Mouse (Mus musculus): ENCODE results near the gene Stac2. TPM values are rescaled to one million over a fixed set of nuclear protein-coding genes. Genes with fewer than 3 reads are reported as not detected.

Stac2 gene
- total RNA-seq, 2 experiments from 2014 or later = 97.3 to 99.9 TPM

- DNase-seq (ENCODE audit: extremely low spot score in 1 of 2, low spot score in 2 of 2) = no peak
- Histone ChIP-seq H3K27ac (no peak overlapping the region), H3K4me3 (no peak overlapping the region)
- peak; percentile 15 for TF ChIP-seq CTCF (IDR thresholded peaks at IDR 0.05)
- intact Hi-C loops (cut with DNase I) = loop anchor here (1.0 to 10.0 kb wide), 2 partner anchors 44 to 114 kb away; no protein-coding TSS in a partner anchor
These were observed 22.4 kb downstream of the Stac2 start for GRCm38 (mm10) chr11:98030701-98031442.

GRCm38 (mm10) chr11:98027785-98028184 is 25.5 kb downstream of the Stac2 start:
- TF ChIP-seq CTCF (IDR thresholded peaks at IDR 0.05) = no peak
- intact Hi-C loops (cut with DNase I) = loop anchor here (5.0 kb wide), 1 partner anchor 175 kb away; the partner anchor contains the start of gene Cdk12
- DNase-seq (ENCODE audit: extremely low spot score in 1 of 2, low spot score in 2 of 2) = no peak
- no peak overlapping the region for H3K27ac ChIP-seq
- peak overlapping the region; percentile 80 for H3K4me3 ChIP-seq

GRCm38 (mm10) chr11:98027297-98027688 is 26.0 kb downstream of the Stac2 start:
- H3K4me3 ChIP-seq = peak overlapping the region; percentile 80
- DNase-seq (ENCODE audit: extremely low spot score in 1 of 2, low spot score in 2 of 2) = no peak
- TF ChIP-seq CTCF (IDR thresholded peaks at IDR 0.05) = no peak
- peak overlapping the region; percentile 98 for H3K27ac ChIP-seq
- intact Hi-C loops (cut with DNase I) = loop anchor here (5.0 kb wide), 1 partner anchor 175 kb away; the partner anchor contains the start of gene Cdk12

- peak; percentile 88 to 92 for DNase-seq (ENCODE audit: extremely low spot score in 1 of 2, low spot score in 2 of 2)
- no peak for TF ChIP-seq CTCF (IDR thresholded peaks at IDR 0.05)
- intact Hi-C loops (cut with DNase I) = loop anchor here (5.0 kb wide), 1 partner anchor 176 kb away; the partner anchor contains the start of gene Cdk12
- Histone ChIP-seq H3K4me3 (peak within 1 kb of the TSS; percentile 80), H3K27ac (peak within 1 kb of the TSS; percentile 98)
These were observed 26.5 kb downstream of the Stac2 start, which contains the start of gene Rpl19 for GRCm38 (mm10) chr11:98026570-98027296. TSS of gene Rpl19 (plus strand) at chr11:98026710.

DNA sequence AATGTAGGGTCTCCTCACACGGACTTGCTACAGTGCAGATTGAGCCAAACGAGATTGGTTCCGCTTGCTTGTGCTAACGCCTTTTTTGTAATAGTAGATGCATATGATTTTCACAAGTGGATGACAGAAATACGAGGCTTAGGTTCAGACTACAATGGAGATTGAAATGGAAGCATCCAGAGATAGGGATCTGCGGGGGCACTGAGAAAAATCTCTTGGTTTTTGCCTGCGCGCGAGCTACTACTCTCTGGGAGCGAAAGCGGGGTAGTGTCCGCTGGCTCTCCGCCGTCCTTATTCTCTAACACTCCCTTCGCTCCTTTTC is 27.1 kb downstream of the Stac2 start:
- no peak for TF ChIP-seq CTCF (IDR thresholded peaks at IDR 0.05)
- no peak for DNase-seq (ENCODE audit: extremely low spot score in 1 of 2, low spot score in 2 of 2)
- H3K4me3 ChIP-seq = peak overlapping the region; percentile 80
- H3K27ac ChIP-seq = peak overlapping the region; percentile 98
- intact Hi-C loops (cut with DNase I) = loop anchor here (5.0 kb wide), 1 partner anchor 176 kb away; the partner anchor contains the start of gene Cdk12

GRCm38 (mm10) chr11:98024516-98024915 is 28.7 kb downstream of the Stac2 start:
- Histone ChIP-seq H3K27ac (no peak overlapping the region), H3K4me3 (no peak overlapping the region)
- no peak for TF ChIP-seq CTCF (IDR thresholded peaks at IDR 0.05)
- no peak for DNase-seq (ENCODE audit: extremely low spot score in 1 of 2, low spot score in 2 of 2)
- intact Hi-C loops (cut with DNase I) = no loop called here

DNA sequence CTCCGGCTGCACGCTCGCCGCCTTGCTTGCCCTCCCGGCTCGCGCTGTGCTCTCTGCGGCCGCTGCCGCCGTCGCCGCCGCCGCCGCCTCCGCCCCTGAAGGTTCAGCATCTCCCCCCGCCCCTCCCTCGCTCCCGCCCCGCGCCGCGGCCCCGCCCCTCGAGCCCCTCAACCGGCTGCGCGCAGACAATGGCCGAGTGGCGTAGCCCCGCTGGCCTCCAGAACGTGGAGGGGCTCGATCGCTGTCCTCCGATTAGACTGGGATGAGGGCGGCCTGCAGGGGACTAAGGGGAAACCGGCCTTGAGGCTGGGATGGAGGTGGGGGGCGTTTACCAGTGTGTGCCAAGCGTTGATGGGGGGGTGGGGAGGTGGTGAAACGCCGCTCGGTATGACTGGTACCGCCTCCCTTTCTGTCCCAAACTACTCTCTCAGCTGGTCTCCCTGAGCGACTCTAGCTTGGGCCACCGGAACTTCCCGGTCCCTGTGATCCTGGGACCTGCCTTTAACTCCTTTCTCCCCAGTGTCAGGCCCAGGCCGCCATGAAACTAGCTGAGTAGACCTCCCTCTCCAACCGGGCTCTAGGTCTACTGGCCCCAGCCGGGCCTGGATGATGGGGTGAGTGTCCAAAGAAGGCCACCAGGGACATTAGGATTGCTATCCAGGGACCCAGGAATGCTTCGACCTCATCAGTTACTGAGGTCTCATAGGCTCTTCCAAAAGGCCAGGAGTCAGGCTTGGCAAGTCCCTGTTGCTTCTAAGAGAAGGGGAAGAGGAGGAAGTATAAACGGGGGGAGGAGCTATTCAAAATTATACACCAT is 30.5 kb downstream of the Stac2 start, which contains the start of gene Cacnb1:
Gene Cacnb1, minus strand, starts transcription at position 480 of the 817 bp plus-strand sequence.
- intact Hi-C loops (cut with DNase I) = no loop called here
- DNase-seq (ENCODE audit: extremely low spot score in 1 of 2, low spot score in 2 of 2) = peak; percentile 62
- peak within 1 kb of the TSS; percentile 98 for H3K4me3 ChIP-seq
- H3K27ac ChIP-seq = peak within 1 kb of the TSS; percentile 97
- TF ChIP-seq CTCF (IDR thresholded peaks at IDR 0.05) = no peak; the same call in 1 of the 2 replicates

DNA sequence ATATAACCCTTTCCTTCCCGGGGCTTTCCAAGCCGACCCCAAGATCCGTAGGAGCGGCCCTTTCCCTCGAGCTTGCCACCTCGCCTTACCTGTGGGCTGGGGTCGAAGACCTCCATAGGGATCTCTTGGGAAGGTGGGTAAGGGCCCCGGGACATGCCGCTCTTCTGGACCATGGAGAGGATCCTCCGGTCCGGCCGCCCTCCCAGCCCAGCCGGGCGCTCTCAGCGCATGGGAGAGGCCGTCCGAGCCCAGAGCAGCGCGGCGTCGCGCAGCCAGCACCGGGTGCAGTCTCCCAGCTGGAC is 31.1 kb downstream of the Stac2 start:
- no peak for TF ChIP-seq CTCF (IDR thresholded peaks at IDR 0.05)
- peak in 1 of 2 experiments; percentile 33 for DNase-seq (ENCODE audit: extremely low spot score in 1 of 2, low spot score in 2 of 2)
- Histone ChIP-seq H3K27ac (peak overlapping the region; percentile 97), H3K4me3 (peak overlapping the region; percentile 98)
- intact Hi-C loops (cut with DNase I) = no loop called here

DNA sequence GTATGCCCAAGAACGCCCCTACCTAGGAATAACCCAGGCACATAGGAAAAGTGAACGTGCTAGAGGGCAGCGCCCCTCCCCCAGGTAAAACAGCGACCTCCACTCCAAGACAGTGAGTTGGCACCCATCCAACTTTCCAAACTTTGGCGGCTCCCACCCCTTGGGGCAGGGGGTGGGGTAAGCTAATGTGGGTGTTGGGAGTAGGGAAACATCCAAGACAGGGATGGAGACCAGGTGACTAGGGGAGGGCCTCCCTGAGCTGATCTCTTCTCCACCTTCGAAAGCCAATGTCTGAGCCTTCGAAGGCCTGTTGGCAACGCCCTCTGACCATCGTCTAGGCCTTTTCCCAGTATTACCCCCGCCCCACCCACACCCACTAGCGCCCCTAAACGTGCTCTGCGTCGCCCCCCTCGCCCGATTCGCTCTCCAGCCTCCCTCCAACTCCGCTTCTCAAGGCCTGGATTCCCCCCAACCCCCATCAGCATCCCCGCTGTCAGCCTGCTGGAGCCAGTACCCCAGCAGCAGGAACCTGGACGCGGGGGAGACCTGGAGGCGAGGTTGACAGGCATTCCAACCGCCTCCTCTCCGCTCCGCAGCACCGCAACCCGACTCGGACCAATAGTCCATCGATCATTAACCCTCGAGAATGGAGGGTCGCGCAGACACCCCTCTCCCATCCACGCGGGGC is 31.6 kb downstream of the Stac2 start:
- no peak for TF ChIP-seq CTCF (IDR thresholded peaks at IDR 0.05)
- peak in 1 of 2 experiments; percentile 65 for DNase-seq (ENCODE audit: extremely low spot score in 1 of 2, low spot score in 2 of 2)
- H3K4me3 ChIP-seq = peak overlapping the region; percentile 98
- intact Hi-C loops (cut with DNase I) = no loop called here
- peak overlapping the region; percentile 97 for H3K27ac ChIP-seq

GRCm38 (mm10) chr11:98021118-98021517 is 32.1 kb downstream of the Stac2 start:
- intact Hi-C loops (cut with DNase I) = no loop called here
- H3K27ac ChIP-seq = peak overlapping the region; percentile 97
- no peak for TF ChIP-seq CTCF (IDR thresholded peaks at IDR 0.05)

GRCm38 (mm10) chr11:98020710-98021109 is 32.6 kb downstream of the Stac2 start:
- peak in 1 of 2 experiments; percentile 26 for DNase-seq (ENCODE audit: extremely low spot score in 1 of 2, low spot score in 2 of 2)
- intact Hi-C loops (cut with DNase I) = no loop called here
- peak overlapping the region; percentile 44 for H3K4me3 ChIP-seq
- H3K27ac ChIP-seq = peak overlapping the region; percentile 94; the same call in 1 of the 2 replicates
- TF ChIP-seq CTCF (IDR thresholded peaks at IDR 0.05) = no peak; the same call in 1 of the 2 replicates

More at GRCm38 (mm10) chr11:98021118-98021517, 32.1 kb downstream of the Stac2 start:
- no peak for DNase-seq (ENCODE audit: extremely low spot score in 1 of 2, low spot score in 2 of 2)
- H3K4me3 ChIP-seq = peak overlapping the region; percentile 98
